28 mouse cellular contexts compared by ENCODE assay signal in genomic region chr8:45420151-45420550, GRCm38 (mm10). TPM values are rescaled to one million over a fixed set of nuclear protein-coding genes. Genes with fewer than 3 reads are reported as not detected.
"Had no signal": no experiment of that assay in that cellular context is flagged by ENCODE, and none has a peak within 500 bp of the region (broad histone marks: within the 10 kb centered on the region; RNA-seq: fewer than 3 reads in every experiment).

No protein-coding gene starts in this region.

- H3K4me1 ChIP-seq: hindbrain, embryonic 10.5 days; hindbrain, embryonic 12.5 days; kidney, embryonic 15.5 days; limb, embryonic 10.5 days; limb, embryonic 12.5 days; liver, embryonic 13.5 days; liver, embryonic 15.5 days had no signal

- H3K4me2 ChIP-seq: heart, embryonic 12.5 days; hindbrain, embryonic 12.5 days; hindbrain, embryonic 14.5 days; kidney, embryonic 15.5 days; limb, embryonic 12.5 days; liver, embryonic 11.5 days; liver, embryonic 13.5 days; liver, embryonic 15.5 days had no signal

- H3K9ac ChIP-seq: heart, embryonic 12.5 days; hindbrain, embryonic 12.5 days; hindbrain, embryonic 14.5 days; kidney, embryonic 15.5 days; limb, embryonic 12.5 days; liver, embryonic 13.5 days; liver, embryonic 15.5 days had no signal

- H3K27ac ChIP-seq: gastrocnemius, adult 2 months; heart, adult 2 months; hindbrain, embryonic 10.5 days; hindbrain, embryonic 12.5 days; hindbrain, embryonic 14.5 days; kidney, embryonic 15.5 days; kidney, postnatal 0 days; left cerebral cortex, adult 2 months; limb, embryonic 10.5 days; limb, embryonic 12.5 days; liver, embryonic 13.5 days; liver, embryonic 15.5 days had no signal

- DNase-seq: gastrocnemius, adult 2 months; gastrocnemius, postnatal 10 days; gastrocnemius, postnatal 25 days; heart, adult 2 months; heart, postnatal 4 days; kidney, adult 11 months; kidney, adult 2 months; kidney, adult 9 months; kidney, postnatal 14 days; kidney, postnatal 36 days; layer of hippocampus, adult 9-11 months; layer of hippocampus, postnatal 36 days; liver; liver, embryonic 13.5 days had no signal

- H3K36me3 ChIP-seq: heart, embryonic 12.5 days; hindbrain, embryonic 10.5 days; hindbrain, embryonic 12.5 days; kidney, embryonic 15.5 days; limb, embryonic 10.5 days; limb, embryonic 12.5 days; liver, embryonic 13.5 days; liver, embryonic 15.5 days had no signal

- H3K9me3 ChIP-seq: heart, embryonic 12.5 days; hindbrain, embryonic 10.5 days; hindbrain, embryonic 12.5 days; kidney, embryonic 15.5 days; limb, embryonic 10.5 days; limb, embryonic 12.5 days; liver, embryonic 13.5 days; liver, embryonic 15.5 days had no signal

- H3K4me3 ChIP-seq: gastrocnemius, adult 2 months; heart, adult 2 months; heart, embryonic 12.5 days; hindbrain, embryonic 10.5 days; hindbrain, embryonic 12.5 days; kidney, embryonic 15.5 days; left cerebral cortex, adult 2 months; limb, embryonic 10.5 days; limb, embryonic 12.5 days; liver, embryonic 13.5 days; liver, embryonic 15.5 days had no signal

- ATAC-seq: hindbrain, embryonic 16.5 days; inflammation-experienced regulatory T-cells, adult 6 months; intestine, embryonic 16.5 days had no signal

- H3K27me3 ChIP-seq: heart, embryonic 12.5 days; hindbrain, embryonic 12.5 days; kidney, embryonic 15.5 days; limb, embryonic 12.5 days; liver, embryonic 13.5 days; liver, embryonic 15.5 days had no signal

RNA-seq across cellular contexts. Expression of gene Fam149a, which starts 38.1 kb away (rescaled TPM):
- polyA plus RNA-seq: inflammation-experienced regulatory T-cells, adult 6 months had no signal
